Mouse (Mus musculus) embryonic fibroblast, embryonic 13.5 days (primary cell): ENCODE results near the gene Ppp4r1.

Experiments used
- CTCF ChIP-seq: IDR thresholded peaks from 2 replicates; pipeline ENCODE4 v1.5.1; 2011; ENCODE audit warnings: mild to moderate bottlenecking, control low read depth, low read length, moderate library complexity, borderline replicate concordance; ENCODE audit not compliant: insufficient read depth
- POLR2A ChIP-seq: IDR thresholded peaks from 2 replicates; pipeline ENCODE4 v1.6.1; 2011; ENCODE audit warnings: low read depth, mild to moderate bottlenecking, control low read depth, low read length, moderate library complexity

DNA sequence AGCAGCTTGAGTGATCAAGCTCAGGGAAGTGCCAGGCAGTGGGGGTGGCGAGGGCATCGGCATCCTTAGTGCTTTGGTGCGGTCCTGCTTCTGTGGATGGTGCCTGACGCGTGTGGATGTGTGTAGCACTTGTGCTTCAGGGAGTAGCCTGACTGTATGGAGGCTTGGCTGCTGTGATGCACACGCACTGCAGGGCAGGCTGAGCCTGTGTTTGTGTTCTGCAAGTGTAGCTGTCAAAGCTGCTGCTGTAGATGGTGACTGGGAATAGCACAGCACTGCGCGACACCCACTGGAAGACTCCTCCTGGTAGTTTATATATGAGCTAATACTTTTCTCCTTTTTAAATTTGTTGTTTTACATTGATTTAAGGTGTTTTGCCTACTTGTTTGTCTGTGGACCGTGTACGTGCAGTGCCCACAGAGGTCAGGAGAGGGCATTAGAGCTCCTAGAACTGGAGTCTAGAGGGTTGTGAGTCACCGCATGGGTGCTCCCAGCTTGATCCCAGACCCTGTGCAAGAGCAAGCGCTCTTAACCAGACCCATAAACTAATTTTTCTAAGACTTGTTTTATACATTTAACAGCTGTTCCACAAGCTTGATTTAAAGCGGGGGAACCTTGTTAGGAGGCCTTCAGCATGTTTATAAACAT, 48.0 kb downstream of the Ppp4r1 start:
- TF ChIP-seq CTCF (no peak), POLR2A (no peak)
